Mouse (Mus musculus): Measurements from ENCODE around the gene Fut9. TPM values are rescaled to one million over a fixed set of nuclear protein-coding genes. Genes with fewer than 3 reads are reported as not detected.

Gene Fut9
- total RNA-seq (2023) = not detected

DNA sequence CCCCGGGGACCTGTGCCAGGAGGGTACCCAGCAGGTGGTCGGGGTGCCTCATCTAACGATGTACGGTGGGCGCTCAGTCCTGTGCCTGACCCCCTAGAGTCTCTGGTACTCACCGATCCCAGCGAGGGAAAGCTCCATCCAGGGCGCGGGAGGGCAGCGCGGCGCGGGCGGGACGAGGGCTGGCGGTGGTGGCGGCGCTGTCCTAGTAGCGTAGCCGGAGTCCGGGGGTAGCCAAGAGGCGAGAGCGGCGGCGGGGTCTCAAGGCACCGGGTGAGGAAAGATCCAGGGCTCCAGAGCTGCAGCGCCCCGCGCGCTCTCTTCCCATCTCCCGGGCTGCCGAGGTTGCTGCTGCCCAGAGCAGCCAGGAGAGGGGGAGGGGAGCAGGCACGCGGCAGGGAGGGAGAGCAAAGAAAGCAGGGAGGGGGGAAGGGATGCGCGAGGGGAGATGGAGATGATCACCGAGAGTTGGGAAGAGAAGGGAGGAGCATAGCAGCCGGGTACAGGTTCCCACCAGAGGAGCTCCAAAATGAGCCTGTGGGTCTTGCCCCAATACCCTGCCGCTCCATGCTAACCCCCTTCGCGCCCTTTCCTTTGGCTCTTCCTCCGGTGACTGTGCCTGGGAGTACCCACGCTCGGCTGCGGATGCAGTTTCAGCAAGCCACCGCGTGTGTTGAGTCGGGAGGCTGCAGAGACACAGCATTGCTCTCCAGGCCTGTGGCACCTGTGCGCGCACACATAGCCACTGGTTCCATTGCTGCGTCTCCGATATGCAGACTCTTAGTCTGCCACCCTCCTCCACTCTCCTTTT is at the start of gene Fut9:
TSS of gene Fut9 (minus strand) at position 769 of the 808 bp plus-strand sequence.

Data from neutrophil, adult 59 days (primary cell).